Mouse (Mus musculus) MEL (cell line): ENCODE measurements around the gene Atrip. TPM values are rescaled to one million over a fixed set of nuclear protein-coding genes. Genes with fewer than 3 reads are reported as not detected.

Source experiments
- polyA plus RNA-seq, 2 experiments: library from polyadenylated mRNA; stranded (reverse) in 1 of 2; unstranded in 1 of 2; fragments of >175 nt in 1 of 2; fragments of >200 nt in 1 of 2; gene quantifications; 2 replicates each; pipeline versions ENCODE4 v1.2.1 to v1.2.4; 2012; ENCODE audit warnings: low replicate concordance in 2 of 2, low read depth in 1 of 2; ENCODE audit not compliant: insufficient read length in 2 of 2, insufficient read depth in 1 of 2, missing spikeins in 1 of 2
- total RNA-seq: library from RNA; depleted of rRNA; stranded (reverse); fragments of 300-350 nt; gene quantifications from 2 replicates; pipeline ENCODE4 v1.2.3, GENCODE M21; 2012; rRNA removed

Gene Atrip
- total and polyA plus RNA-seq, 3 experiments, result 18.4 to 35.3 TPM; not detected in 1

Other genes with a start within 250 kb of the Atrip start
- gene Celsr3, start 247.8 kb downstream of the Atrip start, total RNA-seq, result 0.12 TPM in 1 of 2 replicates, not detected in the other
- under 1 TPM in 1 of 2 experiments, not detected in 1; 0.03 TPM for gene Celsr3, start 247.8 kb downstream of the Atrip start, polyA plus RNA-seq
- 8.0 and 8.7 TPM in 2 replicates for gene Slc26a6, start 220.8 kb downstream of the Atrip start, total RNA-seq
- 10 to 100 TPM in 1 of 2 experiments, not detected in 1; 13.2 TPM for gene Slc26a6, start 220.8 kb downstream of the Atrip start, polyA plus RNA-seq
- gene Tmem89, start 159.5 kb downstream of the Atrip start, total RNA-seq, result not detected in 2 replicates
- not detected for gene Tmem89, start 159.5 kb downstream of the Atrip start, polyA plus RNA-seq
- gene Uqcrc1, start 137.5 kb downstream of the Atrip start, total RNA-seq, result 427 and 428 TPM in 2 replicates
- 100 to 1,000 TPM in 1 of 2 experiments, not detected in 1; 494 TPM for gene Uqcrc1, start 137.5 kb downstream of the Atrip start, polyA plus RNA-seq
- 0.78 and 1.2 TPM in 2 replicates for gene Col7a1, start 120.5 kb downstream of the Atrip start, total RNA-seq
- gene Col7a1, start 120.5 kb downstream of the Atrip start, polyA plus RNA-seq, result 1 to 10 TPM in 1 of 2 experiments, not detected in 1; 2.6 TPM
- gene Ucn2, start 88.1 kb downstream of the Atrip start, total RNA-seq, result 0.12 TPM in 1 of 2 replicates, not detected in the other
- gene Ucn2, start 88.1 kb downstream of the Atrip start, polyA plus RNA-seq, result under 1 TPM in 1 of 2 experiments, not detected in 1; 0.19 TPM
- gene Pfkfb4, start 82.3 kb downstream of the Atrip start, total RNA-seq, result 3.2 and 5.1 TPM in 2 replicates
- gene Pfkfb4, start 82.3 kb downstream of the Atrip start, polyA plus RNA-seq, result 1 to 10 TPM in 1 of 2 experiments, not detected in 1; 6.4 TPM
- 38.3 and 41.0 TPM in 2 replicates for gene Shisa5, start 35.6 kb downstream of the Atrip start, total RNA-seq
- 10 to 100 TPM in 1 of 2 experiments, not detected in 1; 71.7 TPM for gene Shisa5, start 35.6 kb downstream of the Atrip start, polyA plus RNA-seq
- gene Trex1, start 14.4 kb downstream of the Atrip start, total RNA-seq, result 8.9 and 10.0 TPM in 2 replicates
- gene Trex1, start 14.4 kb downstream of the Atrip start, polyA plus RNA-seq, result 10 to 100 TPM in 1 of 2 experiments, not detected in 1; 17.0 TPM
- 26.8 and 28.4 TPM in 2 replicates for gene Ccdc51, start 8.4 kb upstream of the Atrip start, total RNA-seq
- gene Ccdc51, start 8.4 kb upstream of the Atrip start, polyA plus RNA-seq, result 10 to 100 TPM in 1 of 2 experiments, not detected in 1; 15.1 TPM
- gene Tma7, start 8.5 kb upstream of the Atrip start, total RNA-seq, result 346 and 400 TPM in 2 replicates
- gene Tma7, start 8.5 kb upstream of the Atrip start, polyA plus RNA-seq, result 100 to 1,000 TPM in 1 of 2 experiments, not detected in 1; 366 TPM
- not detected in 2 replicates for gene Plxnb1, start 21.3 kb upstream of the Atrip start, total RNA-seq
- under 1 TPM in 1 of 2 experiments, not detected in 1; 0.07 TPM for gene Plxnb1, start 21.3 kb upstream of the Atrip start, polyA plus RNA-seq
- not detected in 2 replicates for gene Fbxw21, start 87.9 kb upstream of the Atrip start, total RNA-seq
- not detected for gene Fbxw21, start 87.9 kb upstream of the Atrip start, polyA plus RNA-seq
- not detected in 2 replicates for gene Fbxw13, start 121.9 kb upstream of the Atrip start, total RNA-seq
- gene Fbxw13, start 121.9 kb upstream of the Atrip start, polyA plus RNA-seq, result not detected
- gene Fbxw20, start 160.6 kb upstream of the Atrip start, total RNA-seq, result not detected in 2 replicates
- gene Fbxw20, start 160.6 kb upstream of the Atrip start, polyA plus RNA-seq, result not detected
- gene Fbxw14, start 213.6 kb upstream of the Atrip start, total RNA-seq, result not detected in 2 replicates
- gene Fbxw14, start 213.6 kb upstream of the Atrip start, polyA plus RNA-seq, result not detected